Mouse (Mus musculus) embryonic facial prominence, embryonic 10.5 days (tissue): ENCODE data around the gene Alg9. TPM values are rescaled to one million over a fixed set of nuclear protein-coding genes. Genes with fewer than 3 reads are reported as not detected.

Experiments used
- DNase-seq: peaks from one replicate; pipeline ENCODE4 v3.0.0-alpha.2; 2017; ENCODE audit warnings: low spot score
- H3K27ac ChIP-seq: fragments of 300-500 bp; sonication (generic); replicated peaks from 2 replicates; pipeline ENCODE4 v1.5.1; 2016; ENCODE audit warnings: mild to moderate bottlenecking
- H3K27me3 ChIP-seq: fragments of 300-500 bp; sonication (generic); replicated peaks from 2 replicates; pipeline ENCODE4 v1.6.1; 2016; ENCODE audit warnings: low read depth, mild to moderate bottlenecking; ENCODE audit not compliant: poor library complexity, severe bottlenecking
- H3K36me3 ChIP-seq: fragments of 300-500 bp; sonication (generic); replicated peaks from 2 replicates; pipeline ENCODE4 v1.6.1; 2016; ENCODE audit warnings: mild to moderate bottlenecking, moderate library complexity
- H3K4me1 ChIP-seq: fragments of 300-500 bp; sonication (generic); 2 replicates; pipeline ENCODE4 v1.6.1; 2016
- H3K4me3 ChIP-seq: fragments of 300-500 bp; sonication (generic); 2 replicates; pipeline ENCODE4 v1.5.1; 2016; ENCODE audit warnings: mild to moderate bottlenecking, moderate library complexity
- H3K9me3 ChIP-seq: fragments of 300-500 bp; sonication (generic); 2 replicates; pipeline ENCODE4 v1.6.1; 2016; ENCODE audit warnings: mild to moderate bottlenecking
- WGBS: fragments of 180-500 bp; shearing (Covaris S2); methylation state at CpG from one replicate; pipeline ENCODE4 v1.1.7; 2016; 5-methylcytosine and 5-hydroxymethylcytosine counted together
- polyA plus RNA-seq: library from polyadenylated mRNA; unstranded; fragments of >200 nt; fragmentation: Nextera tagmentation; extraction: Ambion mirVana; gene quantifications from 2 replicates; pipeline ENCODE4 v1.2.1, GENCODE M21; 2016

The Alg9 gene
- polyA plus RNA-seq, 1 experiment from 2014 or later = 40.1 TPM

GRCm38 (mm10) chr9:50808471-50808870 is 33.7 kb downstream of the Alg9 start:
- 89% methylated on average over 6 of the region's 6 CpGs for WGBS
- H3K4me1 ChIP-seq = no peaks in the 10 kb centered on the region
- no peak overlapping the region for H3K4me3 ChIP-seq
- peaks cover 96% of the 10 kb centered on the region for H3K36me3 ChIP-seq
- DNase-seq = no peak
- H3K9me3 ChIP-seq = no peaks in the 10 kb centered on the region
- H3K27me3 ChIP-seq = no peaks in the 10 kb centered on the region
- no peak overlapping the region for H3K27ac ChIP-seq

- peaks cover 96% of the 10 kb centered on the region for H3K36me3 ChIP-seq
- no peak overlapping the region for H3K27ac ChIP-seq
- H3K27me3 ChIP-seq = no peaks in the 10 kb centered on the region
- 94% methylated on average over 13 of the region's 13 CpGs for WGBS
- DNase-seq = no peak
- H3K4me3 ChIP-seq = no peak overlapping the region
- no peaks in the 10 kb centered on the region for H3K4me1 ChIP-seq
- H3K9me3 ChIP-seq = 0 out of 2 replicates have a peak, but pooled peaks cover under 1% of the 10 kb centered on the region
These were observed 34.3 kb downstream of the Alg9 start for GRCm38 (mm10) chr9:50809146-50809545.

GRCm38 (mm10) chr9:50811187-50811586 is 36.4 kb downstream of the Alg9 start:
- Histone ChIP-seq H3K36me3 (peaks cover 95% of the 10 kb centered on the region), H3K4me1 (no peaks in the 10 kb centered on the region), H3K9me3 (0 out of 2 replicates have a peak, but pooled peaks cover 5% of the 10 kb centered on the region), H3K27ac (no peak overlapping the region), H3K27me3 (no peaks in the 10 kb centered on the region), H3K4me3 (no peak overlapping the region)
- 95% methylated on average over 7 of the region's 7 CpGs for WGBS
- no peak for DNase-seq

GRCm38 (mm10) chr9:50811746-50812145 is 36.9 kb downstream of the Alg9 start:
- WGBS = 84% methylated on average over 2 of the region's 2 CpGs
- DNase-seq = no peak
- H3K4me1 ChIP-seq = no peaks in the 10 kb centered on the region
- H3K4me3 ChIP-seq = no peak overlapping the region
- no peak overlapping the region for H3K27ac ChIP-seq
- H3K27me3 ChIP-seq = no peaks in the 10 kb centered on the region
- H3K36me3 ChIP-seq = peaks cover 95% of the 10 kb centered on the region
- H3K9me3 ChIP-seq = 0 out of 2 replicates have a peak, but pooled peaks cover 5% of the 10 kb centered on the region

- Histone ChIP-seq H3K27me3 (no peaks in the 10 kb centered on the region), H3K36me3 (peaks cover 92% of the 10 kb centered on the region), H3K27ac (no peak overlapping the region), H3K9me3 (0 out of 2 replicates have a peak, but pooled peaks cover 5% of the 10 kb centered on the region), H3K4me3 (no peak overlapping the region), H3K4me1 (no peaks in the 10 kb centered on the region)
- 94% methylated on average over 5 of the region's 5 CpGs for WGBS
- DNase-seq = no peak
These were observed 39.0 kb downstream of the Alg9 start for GRCm38 (mm10) chr9:50813796-50814195.

- 95% methylated on average over 4 of the region's 4 CpGs for WGBS
- H3K36me3 ChIP-seq = peaks cover 89% of the 10 kb centered on the region
These were observed 40.8 kb downstream of the Alg9 start for GRCm38 (mm10) chr9:50815666-50816065.

GRCm38 (mm10) chr9:50816512-50816911 is 41.7 kb downstream of the Alg9 start:
- WGBS = 95% methylated on average over 1 of the region's 1 CpGs
- H3K9me3 ChIP-seq = 0 out of 2 replicates have a peak, but pooled peaks cover 5% of the 10 kb centered on the region
- H3K4me3 ChIP-seq = no peak overlapping the region
- no peak overlapping the region for H3K27ac ChIP-seq
- H3K4me1 ChIP-seq = no peaks in the 10 kb centered on the region
- no peak for DNase-seq
- peaks cover 82% of the 10 kb centered on the region for H3K36me3 ChIP-seq
- H3K27me3 ChIP-seq = no peaks in the 10 kb centered on the region

More at GRCm38 (mm10) chr9:50815666-50816065, 40.8 kb downstream of the Alg9 start:
- H3K27ac ChIP-seq = no peak overlapping the region
- no peaks in the 10 kb centered on the region for H3K27me3 ChIP-seq
- no peaks in the 10 kb centered on the region for H3K4me1 ChIP-seq
- H3K9me3 ChIP-seq = 0 out of 2 replicates have a peak, but pooled peaks cover 5% of the 10 kb centered on the region
- H3K4me3 ChIP-seq = no peak overlapping the region
- no peak for DNase-seq

- DNase-seq = no peak
- Histone ChIP-seq H3K27ac (no peak overlapping the region), H3K9me3 (0 out of 2 replicates have a peak, but pooled peaks cover 5% of the 10 kb centered on the region), H3K4me3 (no peak overlapping the region), H3K36me3 (peaks cover 82% of the 10 kb centered on the region), H3K4me1 (no peaks in the 10 kb centered on the region), H3K27me3 (no peaks in the 10 kb centered on the region)
- WGBS = 93% methylated on average over 6 of the region's 6 CpGs
These were observed 43.2 kb downstream of the Alg9 start for GRCm38 (mm10) chr9:50818050-50818449.

- H3K9me3 ChIP-seq = no peaks in the 10 kb centered on the region
- H3K27me3 ChIP-seq = no peaks in the 10 kb centered on the region
- DNase-seq = no peak
- H3K4me1 ChIP-seq = no peaks in the 10 kb centered on the region
- 94% methylated on average over 6 of the region's 6 CpGs for WGBS
- H3K4me3 ChIP-seq = no peak overlapping the region
- peaks cover 79% of the 10 kb centered on the region for H3K36me3 ChIP-seq
- H3K27ac ChIP-seq = no peak overlapping the region
These were observed 44.9 kb downstream of the Alg9 start for GRCm38 (mm10) chr9:50819716-50820115.

- WGBS = 95% methylated on average over 6 of the region's 6 CpGs
- Histone ChIP-seq H3K27ac (no peak overlapping the region), H3K36me3 (peaks cover 62% of the 10 kb centered on the region), H3K9me3 (no peaks in the 10 kb centered on the region), H3K27me3 (no peaks in the 10 kb centered on the region), H3K4me1 (no peaks in the 10 kb centered on the region), H3K4me3 (no peak overlapping the region)
- DNase-seq = no peak
These were observed 46.8 kb downstream of the Alg9 start for GRCm38 (mm10) chr9:50821651-50822050.

- no peak for DNase-seq
- WGBS = 90% methylated on average over 5 of the region's 5 CpGs
- Histone ChIP-seq H3K36me3 (peaks cover 57% of the 10 kb centered on the region), H3K4me1 (no peaks in the 10 kb centered on the region), H3K4me3 (no peak overlapping the region), H3K27ac (no peak overlapping the region), H3K9me3 (no peaks in the 10 kb centered on the region), H3K27me3 (no peaks in the 10 kb centered on the region)
These were observed 47.4 kb downstream of the Alg9 start for GRCm38 (mm10) chr9:50822216-50822615.

GRCm38 (mm10) chr9:50823779-50824453 is 49.1 kb downstream of the Alg9 start:
- DNase-seq = no peak
- Histone ChIP-seq H3K27me3 (no peaks in the 10 kb centered on the region), H3K4me3 (no peak overlapping the region), H3K4me1 (no peaks in the 10 kb centered on the region), H3K36me3 (peaks cover 56% of the 10 kb centered on the region), H3K9me3 (no peaks in the 10 kb centered on the region), H3K27ac (no peak overlapping the region)
- WGBS = 89% methylated on average over 11 of the region's 11 CpGs

GRCm38 (mm10) chr9:50831514-50831913 is 56.7 kb downstream of the Alg9 start:
- H3K36me3 ChIP-seq = peaks cover 52% of the 10 kb centered on the region
- 93% methylated on average over 5 of the region's 5 CpGs for WGBS
- no peaks in the 10 kb centered on the region for H3K4me1 ChIP-seq
- H3K27ac ChIP-seq = no peak overlapping the region
- no peaks in the 10 kb centered on the region for H3K9me3 ChIP-seq
- no peak for DNase-seq
- H3K27me3 ChIP-seq = no peaks in the 10 kb centered on the region
- no peak overlapping the region for H3K4me3 ChIP-seq
